Mouse (Mus musculus) testis, adult 2 months (tissue): ENCODE measurements at regions not wholly inside any gene's neighbourhood (a gene's known extent, or its start where the extent isn't known, plus 50 kb on each side); places are given as distances from the start of the nearest gene placed in this dataset.

Source experiments
- CTCF ChIP-seq: fragments of 200-500 bp; IDR thresholded peaks from 2 replicates; pipeline ENCODE4 v1.5.1; 2012; ENCODE audit warnings: low read depth, mild to moderate bottlenecking, inconsistent platforms, low read length, moderate library complexity; ENCODE audit not compliant: control insufficient read depth, insufficient read depth, insufficient replicate concordance
- POLR2A ChIP-seq: fragments of 200-500 bp; IDR thresholded peaks from 2 replicates; pipeline ENCODE4 v1.6.1; 2012; ENCODE audit warnings: low read depth, mild to moderate bottlenecking, inconsistent platforms, low read length, moderate library complexity; ENCODE audit not compliant: control insufficient read depth

GRCm38 (mm10) chr2:148245575-148245974, 149.6 kb upstream of the Sstr4 start:
- TF ChIP-seq POLR2A: no peak
- TF ChIP-seq CTCF: no peak
